Mouse (Mus musculus): ENCODE data around the gene Gm6657. TPM values are rescaled to one million over a fixed set of nuclear protein-coding genes. Genes with fewer than 3 reads are reported as not detected.

Gene Gm6657
- polyA plus RNA-seq (2012; rRNA removed), result not detected in 2 replicates

DNA sequence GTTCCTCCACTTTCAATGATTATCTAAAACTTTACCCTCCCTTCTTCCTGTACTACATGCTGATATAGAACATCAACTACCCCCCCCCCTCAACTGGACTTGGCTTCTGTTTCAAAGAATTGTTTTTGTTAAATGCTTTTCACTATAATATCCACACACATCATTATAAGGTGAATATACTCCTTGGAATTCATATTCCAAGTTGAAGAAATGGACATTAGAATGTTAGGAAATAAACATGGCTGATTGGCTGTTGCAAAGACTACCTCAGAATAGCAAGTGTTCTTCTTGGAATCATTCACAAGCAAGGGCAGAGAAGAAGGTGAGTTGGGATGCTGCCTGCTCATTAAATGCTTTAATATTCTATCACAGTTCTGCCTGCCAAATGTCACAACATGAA is at the start of gene Gm6657:
TSS of gene Gm6657 (plus strand) at position 301 of the 400 bp plus-strand sequence.
- H3K27ac ChIP-seq (ENCODE audit: insufficient read depth, low read length), result no peak within 1 kb of the TSS
- no peak for DNase-seq
- no peaks in the 10 kb centered on the region for H3K27me3 ChIP-seq (ENCODE audit: control insufficient read depth, insufficient read depth, low read length)
- TF ChIP-seq CTCF (IDR thresholded peaks at IDR 0.05; ENCODE audit: borderline replicate concordance, insufficient read depth, low read depth, low read length), result no peak
- no peak for TF ChIP-seq POLR2A (IDR thresholded peaks at IDR 0.05; ENCODE audit: borderline replicate concordance, insufficient read depth, low read length)
- H3K4me3 ChIP-seq (replicated peaks; ENCODE audit: insufficient read depth, low read depth, low read length), result no peak within 1 kb of the TSS
- H3K4me1 ChIP-seq (ENCODE audit: control insufficient read depth, insufficient read depth, low read length), result no peaks in the 10 kb centered on the region

DNA sequence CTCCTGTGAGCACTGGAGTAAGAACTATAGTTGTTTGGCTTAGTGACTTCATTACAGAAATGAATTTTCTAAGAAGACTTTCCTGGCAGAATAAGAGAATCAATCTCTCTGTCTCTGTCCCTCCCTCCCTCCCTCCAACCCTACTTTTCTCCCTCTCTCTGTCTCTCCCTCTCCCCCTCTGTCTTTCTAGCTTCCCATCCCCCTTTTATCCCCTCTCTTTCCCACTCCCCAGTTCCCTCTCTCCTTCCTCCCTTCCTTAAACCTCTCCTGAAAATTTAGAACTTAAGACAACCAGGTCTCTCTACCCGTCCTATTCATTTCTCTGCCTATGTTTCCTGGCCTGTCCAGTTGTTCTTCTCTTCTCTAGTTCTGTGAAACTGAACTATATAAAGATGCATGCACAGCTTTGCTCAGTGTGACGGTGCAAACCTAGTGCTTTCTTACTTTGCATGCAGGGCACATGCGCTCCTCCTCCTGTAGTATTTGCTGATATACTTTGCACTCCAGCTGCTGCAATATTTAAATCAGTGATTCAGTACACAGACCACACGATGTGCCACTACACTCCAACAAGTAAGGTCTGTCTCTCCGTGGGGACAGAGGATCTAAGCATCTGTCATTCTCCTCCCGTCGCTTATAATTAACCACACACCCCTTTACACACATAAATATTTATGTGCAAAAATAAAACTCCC is 40.6 kb upstream of the Gm6657 start:
- no peaks in the 10 kb centered on the region for H3K4me1 ChIP-seq (ENCODE audit: control insufficient read depth, insufficient read depth, low read length)
- H3K27me3 ChIP-seq (ENCODE audit: control insufficient read depth, insufficient read depth, low read length), result no peaks in the 10 kb centered on the region
- 11% methylated on average over 7 of the region's 7 CpGs for WGBS
- TF ChIP-seq POLR2A (IDR thresholded peaks at IDR 0.05; ENCODE audit: borderline replicate concordance, insufficient read depth, low read length) (no peak), CTCF (IDR thresholded peaks at IDR 0.05; ENCODE audit: borderline replicate concordance, insufficient read depth, low read depth, low read length) (no peak)
- DNase-seq, result no peak
- no peak overlapping the region for H3K27ac ChIP-seq (ENCODE audit: insufficient read depth, low read length)
- H3K4me3 ChIP-seq (replicated peaks; ENCODE audit: insufficient read depth, low read depth, low read length), result no peak overlapping the region

GRCm38 (mm10) chr12:78170178-78170577 is 23.9 kb upstream of the Gm6657 start:
- Histone ChIP-seq H3K27me3 (ENCODE audit: control insufficient read depth, insufficient read depth, low read length) (no peaks in the 10 kb centered on the region), H3K27ac (ENCODE audit: insufficient read depth, low read length) (no peak overlapping the region), H3K4me1 (ENCODE audit: control insufficient read depth, insufficient read depth, low read length) (no peaks in the 10 kb centered on the region), H3K4me3 (replicated peaks; ENCODE audit: insufficient read depth, low read depth, low read length) (no peak overlapping the region)
- TF ChIP-seq CTCF (IDR thresholded peaks at IDR 0.05; ENCODE audit: borderline replicate concordance, insufficient read depth, low read depth, low read length) (no peak), POLR2A (IDR thresholded peaks at IDR 0.05; ENCODE audit: borderline replicate concordance, insufficient read depth, low read length) (no peak)
- DNase-seq, result no peak

GRCm38 (mm10) chr12:78173945-78174344 is 20.1 kb upstream of the Gm6657 start:
- Histone ChIP-seq H3K27ac (ENCODE audit: insufficient read depth, low read length) (no peak overlapping the region), H3K27me3 (ENCODE audit: control insufficient read depth, insufficient read depth, low read length) (no peaks in the 10 kb centered on the region), H3K4me3 (replicated peaks; ENCODE audit: insufficient read depth, low read depth, low read length) (no peak overlapping the region), H3K4me1 (ENCODE audit: control insufficient read depth, insufficient read depth, low read length) (no peaks in the 10 kb centered on the region)
- no peak for TF ChIP-seq CTCF (IDR thresholded peaks at IDR 0.05; ENCODE audit: borderline replicate concordance, insufficient read depth, low read depth, low read length)
- no peak for TF ChIP-seq POLR2A (IDR thresholded peaks at IDR 0.05; ENCODE audit: borderline replicate concordance, insufficient read depth, low read length)
- no peak for DNase-seq
- 89% methylated on average over 3 of the region's 3 CpGs for WGBS

DNA sequence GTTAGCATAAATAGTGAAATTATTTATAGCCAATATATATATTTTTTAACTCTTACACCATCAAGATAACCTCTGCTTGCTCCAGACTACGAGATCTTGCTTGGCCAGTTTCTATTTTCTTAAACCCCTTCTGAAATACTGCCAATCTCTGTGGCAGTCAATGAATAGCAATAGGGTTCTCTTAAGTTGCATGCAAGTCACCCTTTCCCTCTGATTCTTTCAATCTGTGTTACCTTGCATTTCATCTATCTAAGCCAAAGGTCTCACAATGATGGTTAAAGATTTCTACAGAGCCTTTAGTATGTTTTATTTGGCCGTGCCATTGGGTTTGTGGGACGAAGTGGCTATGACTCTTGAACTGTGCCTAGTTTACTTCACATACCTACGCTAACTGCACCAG is 19.4 kb upstream of the Gm6657 start:
- H3K4me3 ChIP-seq (replicated peaks; ENCODE audit: insufficient read depth, low read depth, low read length), result no peak overlapping the region
- no peak for TF ChIP-seq CTCF (IDR thresholded peaks at IDR 0.05; ENCODE audit: borderline replicate concordance, insufficient read depth, low read depth, low read length)
- no peak for TF ChIP-seq POLR2A (IDR thresholded peaks at IDR 0.05; ENCODE audit: borderline replicate concordance, insufficient read depth, low read length)
- no peaks in the 10 kb centered on the region for H3K27me3 ChIP-seq (ENCODE audit: control insufficient read depth, insufficient read depth, low read length)
- no peaks in the 10 kb centered on the region for H3K4me1 ChIP-seq (ENCODE audit: control insufficient read depth, insufficient read depth, low read length)
- DNase-seq, result no peak
- 87% methylated on average over 4 of the region's 4 CpGs for WGBS
- H3K27ac ChIP-seq (ENCODE audit: insufficient read depth, low read length), result no peak overlapping the region

DNA sequence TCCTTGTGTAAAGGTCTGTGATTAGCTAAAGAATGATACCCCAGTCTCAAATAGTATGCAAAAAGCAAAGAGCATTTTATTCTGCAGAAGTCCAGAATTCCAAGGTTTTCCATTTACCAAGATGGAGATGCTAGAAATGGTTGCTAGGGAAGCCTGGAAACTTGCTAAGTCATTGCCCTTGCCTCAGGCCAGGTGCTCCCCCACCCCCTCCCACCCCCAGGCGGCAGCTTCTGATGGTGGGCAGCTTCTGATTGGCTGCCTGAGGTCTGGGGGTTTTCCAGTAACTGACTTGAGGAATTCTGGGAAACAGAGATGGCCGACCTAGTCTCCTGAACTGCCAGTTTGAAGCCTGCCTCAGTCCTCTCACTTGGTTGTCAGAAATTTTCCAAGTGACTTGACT is 12.6 kb upstream of the Gm6657 start:
- no peak overlapping the region for H3K27ac ChIP-seq (ENCODE audit: insufficient read depth, low read length)
- no peak for TF ChIP-seq POLR2A (IDR thresholded peaks at IDR 0.05; ENCODE audit: borderline replicate concordance, insufficient read depth, low read length)
- no peak for TF ChIP-seq CTCF (IDR thresholded peaks at IDR 0.05; ENCODE audit: borderline replicate concordance, insufficient read depth, low read depth, low read length)
- no peak overlapping the region for H3K4me3 ChIP-seq (replicated peaks; ENCODE audit: insufficient read depth, low read depth, low read length)
- no peaks in the 10 kb centered on the region for H3K27me3 ChIP-seq (ENCODE audit: control insufficient read depth, insufficient read depth, low read length)
- DNase-seq, result no peak
- WGBS, result 77% methylated on average over 2 of the region's 2 CpGs
- no peaks in the 10 kb centered on the region for H3K4me1 ChIP-seq (ENCODE audit: control insufficient read depth, insufficient read depth, low read length)

GRCm38 (mm10) chr12:78195368-78195767 is 1.3 kb downstream of the Gm6657 start:
- no peak overlapping the region for H3K27ac ChIP-seq (ENCODE audit: insufficient read depth, low read length)
- 70% methylated on average over 2 of the region's 2 CpGs for WGBS
- H3K4me1 ChIP-seq (ENCODE audit: control insufficient read depth, insufficient read depth, low read length), result no peaks in the 10 kb centered on the region
- no peak overlapping the region for H3K4me3 ChIP-seq (replicated peaks; ENCODE audit: insufficient read depth, low read depth, low read length)
- no peak for TF ChIP-seq CTCF (IDR thresholded peaks at IDR 0.05; ENCODE audit: borderline replicate concordance, insufficient read depth, low read depth, low read length)
- TF ChIP-seq POLR2A (IDR thresholded peaks at IDR 0.05; ENCODE audit: borderline replicate concordance, insufficient read depth, low read length), result no peak
- no peak for DNase-seq
- H3K27me3 ChIP-seq (ENCODE audit: control insufficient read depth, insufficient read depth, low read length), result no peaks in the 10 kb centered on the region

- peaks cover 3% of the 10 kb centered on the region; the same call in 1 of the 2 replicates for H3K4me1 ChIP-seq (ENCODE audit: control insufficient read depth, insufficient read depth, low read length)
- 77% methylated on average over 5 of the region's 5 CpGs for WGBS
- no peaks in the 10 kb centered on the region for H3K27me3 ChIP-seq (ENCODE audit: control insufficient read depth, insufficient read depth, low read length)
- no peak overlapping the region for H3K4me3 ChIP-seq (replicated peaks; ENCODE audit: insufficient read depth, low read depth, low read length)
- DNase-seq, result no peak
- no peak overlapping the region for H3K27ac ChIP-seq (ENCODE audit: insufficient read depth, low read length)
- TF ChIP-seq CTCF (IDR thresholded peaks at IDR 0.05; ENCODE audit: borderline replicate concordance, insufficient read depth, low read depth, low read length) (no peak), POLR2A (IDR thresholded peaks at IDR 0.05; ENCODE audit: borderline replicate concordance, insufficient read depth, low read length) (no peak)
Measured at GRCm38 (mm10) chr12:78203646-78204045, 9.6 kb downstream of the Gm6657 start.

Data from cerebellum, adult 2 months (tissue).